Comparison of ENCODE assay signal across 9 mouse cellular contexts in genomic region chr7:119849096-119849495, GRCm38 (mm10). TPM values are rescaled to one million over a fixed set of nuclear protein-coding genes. Genes with fewer than 3 reads are reported as not detected.
DNase-seq lines count a peak whose midpoint lies in the region; ATAC-seq and TF ChIP-seq lines count a peak whose summit lies in the region.
"Had no signal": no experiment of that assay in that cellular context is flagged by ENCODE, and none has a peak within 500 bp of the region (broad histone marks: within the 10 kb centered on the region; RNA-seq: fewer than 3 reads in every experiment).

No protein-coding gene starts in this region.

- H3K4me2 ChIP-seq in intestine, embryonic 14.5 days (ENCODE audit: low read length) = no peak overlapping the region
- no peak overlapping the region for H3K4me2 ChIP-seq in intestine, embryonic 16.5 days (ENCODE audit: low read depth, low read length)
- H3K4me2 ChIP-seq in forebrain, embryonic 12.5 days = no peak overlapping the region
- no peak overlapping the region for H3K4me2 ChIP-seq in stomach, embryonic 16.5 days (ENCODE audit: low read depth, low read length)
- H3K4me2 ChIP-seq: midbrain, embryonic 12.5 days had no signal

- no peak for TF ChIP-seq POLR2A in brain, embryonic 14.5 days (IDR thresholded peaks at IDR 0.05; ENCODE audit: borderline replicate concordance, extremely low read depth, insufficient read depth, insufficient read length, poor library complexity, severe bottlenecking)

- DNase-seq in intestine, embryonic 14.5 days (ENCODE audit: low spot score) = peak; percentile 89
- DNase-seq in brain, embryonic 14.5 days (ENCODE audit: low read depth) = peak; percentile 67
- DNase-seq in layer of hippocampus, postnatal 25 days (ENCODE audit: extremely low spot score in 1 of 2, low spot score in 1 of 2) = peak; percentile 56 to 87

- no peak overlapping the region for H3K4me3 ChIP-seq in intestine, embryonic 14.5 days (ENCODE audit: low read depth, low read length)
- no peak overlapping the region for H3K4me3 ChIP-seq in intestine, embryonic 16.5 days (ENCODE audit: low read length)
- H3K4me3 ChIP-seq in forebrain, embryonic 12.5 days (replicated peaks) = no peak overlapping the region
- H3K4me3 ChIP-seq in stomach, embryonic 16.5 days (replicated peaks; ENCODE audit: low read length) = no peak overlapping the region
- H3K4me3 ChIP-seq: midbrain, embryonic 12.5 days had no signal

- TF ChIP-seq CTCF in brain, embryonic 14.5 days (IDR thresholded peaks at IDR 0.05; ENCODE audit: borderline replicate concordance, extremely low read depth, insufficient read depth, insufficient read length) = peak; percentile 88; the same call in 1 of the 2 replicates

- no peak overlapping the region for H3K27ac ChIP-seq in intestine, embryonic 14.5 days (ENCODE audit: low read depth)
- no peak overlapping the region for H3K27ac ChIP-seq in intestine, embryonic 16.5 days (ENCODE audit: low read length)
- no peak overlapping the region for H3K27ac ChIP-seq in forebrain, embryonic 12.5 days
- no peak overlapping the region for H3K27ac ChIP-seq in stomach, embryonic 16.5 days (ENCODE audit: low read length)
- H3K27ac ChIP-seq: midbrain, embryonic 12.5 days had no signal

- 3% methylated on average over 1 of the region's 1 CpGs for WGBS in intestine, embryonic 14.5 days
- 0% methylated on average over 1 of the region's 1 CpGs for WGBS in intestine, embryonic 16.5 days
- 0% methylated on average over 1 of the region's 1 CpGs for WGBS in forebrain, embryonic 12.5 days
- WGBS in stomach, embryonic 16.5 days = 0% methylated on average over 1 of the region's 1 CpGs

- no peaks in the 10 kb centered on the region for H3K27me3 ChIP-seq in intestine, embryonic 14.5 days (replicated peaks; ENCODE audit: control insufficient read depth, insufficient read depth, low read length)
- no peaks in the 10 kb centered on the region for H3K27me3 ChIP-seq in intestine, embryonic 16.5 days (replicated peaks; ENCODE audit: control insufficient read depth, insufficient read depth, low read length)
- H3K27me3 ChIP-seq in forebrain, embryonic 12.5 days = no peaks in the 10 kb centered on the region
- no peaks in the 10 kb centered on the region for H3K27me3 ChIP-seq in stomach, embryonic 16.5 days (ENCODE audit: control insufficient read depth, insufficient read depth, low read length)
- H3K27me3 ChIP-seq: midbrain, embryonic 12.5 days had no signal

- peaks cover 48% of the 10 kb centered on the region for H3K36me3 ChIP-seq in intestine, embryonic 14.5 days (ENCODE audit: control insufficient read depth, insufficient read depth, low read length)
- 0 out of 2 replicates have a peak, but pooled peaks cover 2% of the 10 kb centered on the region for H3K36me3 ChIP-seq in intestine, embryonic 16.5 days (ENCODE audit: control insufficient read depth, insufficient read depth, low read length)
- H3K36me3 ChIP-seq in forebrain, embryonic 12.5 days (replicated peaks) = peaks cover 4% of the 10 kb centered on the region; the same call in 1 of the 2 replicates
- H3K36me3 ChIP-seq in stomach, embryonic 16.5 days (ENCODE audit: control insufficient read depth, insufficient read depth, low read length) = 0 out of 2 replicates have a peak, but pooled peaks cover 4% of the 10 kb centered on the region

- H3K9me3 ChIP-seq in intestine, embryonic 14.5 days (ENCODE audit: control insufficient read depth, low read length) = no peaks in the 10 kb centered on the region
- no peaks in the 10 kb centered on the region for H3K9me3 ChIP-seq in intestine, embryonic 16.5 days (ENCODE audit: control insufficient read depth, low read length)
- no peaks in the 10 kb centered on the region for H3K9me3 ChIP-seq in forebrain, embryonic 12.5 days
- no peaks in the 10 kb centered on the region for H3K9me3 ChIP-seq in stomach, embryonic 16.5 days (replicated peaks; ENCODE audit: control insufficient read depth, low read length)
- H3K9me3 ChIP-seq: midbrain, embryonic 12.5 days had no signal

- H3K9ac ChIP-seq in intestine, embryonic 14.5 days (ENCODE audit: low read length) = no peak overlapping the region
- no peak overlapping the region for H3K9ac ChIP-seq in intestine, embryonic 16.5 days (ENCODE audit: low read depth, low read length)
- H3K9ac ChIP-seq in forebrain, embryonic 12.5 days = no peak overlapping the region
- H3K9ac ChIP-seq in stomach, embryonic 16.5 days (ENCODE audit: low read length) = no peak overlapping the region
- H3K9ac ChIP-seq: midbrain, embryonic 12.5 days had no signal

- peak; percentile 43; the same call in 1 of the 2 replicates for ATAC-seq in intestine, embryonic 14.5 days (replicated peaks; ENCODE audit: low FRiP score, low TSS enrichment, low read depth)
- no peak for ATAC-seq in intestine, embryonic 16.5 days
- 0 out of 2 replicates have a peak, but pooled peaks have one; percentile 46 for ATAC-seq in forebrain, embryonic 12.5 days (ENCODE audit: low FRiP score)
- peak; percentile 32 to 74; a peak in 2 of 4 replicates for ATAC-seq in hematopoietic stem cell, adult 5-6 weeks (replicated peaks in 1 of 2; ENCODE audit: insufficient read depth in 1 of 2, low FRiP score in 2 of 2, low TSS enrichment in 1 of 2, low read depth in 1 of 2, poor library complexity in 2 of 2, severe bottlenecking in 2 of 2)
- peak; percentile 93 for ATAC-seq in megakaryocyte progenitor cell, adult 5-6 weeks (replicated peaks; ENCODE audit: poor library complexity)
- peak; percentile 29; the same call in 1 of the 2 replicates for ATAC-seq in stomach, embryonic 16.5 days (ENCODE audit: insufficient read depth, low FRiP score)

- H3K4me1 ChIP-seq in intestine, embryonic 14.5 days (replicated peaks; ENCODE audit: control insufficient read depth, insufficient read depth, low read length) = no peaks in the 10 kb centered on the region
- no peaks in the 10 kb centered on the region for H3K4me1 ChIP-seq in intestine, embryonic 16.5 days (ENCODE audit: control insufficient read depth, insufficient read depth, low read length)
- no peaks in the 10 kb centered on the region for H3K4me1 ChIP-seq in forebrain, embryonic 12.5 days
- no peaks in the 10 kb centered on the region for H3K4me1 ChIP-seq in stomach, embryonic 16.5 days (ENCODE audit: control insufficient read depth, insufficient read depth, low read length)
- H3K4me1 ChIP-seq: midbrain, embryonic 12.5 days had no signal

RNA-seq across cellular contexts. Expression of gene Lyrm1, which starts 46.6 kb away (rescaled TPM):
- 8.0 and 8.5 TPM in 2 replicates for polyA plus RNA-seq in intestine, embryonic 14.5 days (2014; fragmentation: Nextera tagmentation; extraction: Ambion mirVana)
- polyA plus RNA-seq in intestine, embryonic 16.5 days (2015; fragmentation: Nextera tagmentation; extraction: Ambion mirVana) = 10.3 and 10.7 TPM in 2 replicates
- polyA plus RNA-seq in brain, embryonic 14.5 days (2012; rRNA removed) = 11.2 and 11.3 TPM in 2 replicates
- 11.2 and 12.6 TPM in 2 replicates for polyA plus RNA-seq in forebrain, embryonic 12.5 days (2016; fragmentation: Nextera tagmentation; extraction: Ambion mirVana)
- total RNA-seq in hematopoietic stem cell, adult 5-6 weeks (2017) = 5.9 and 6.9 TPM in 2 replicates
- 10 to 100 TPM; 10.4 TPM for total RNA-seq in layer of hippocampus, postnatal 25 days (2021)
- total RNA-seq in megakaryocyte progenitor cell, adult 5-6 weeks (2015) = 1.7 and 5.9 TPM in 2 replicates
- 3.1 and 3.9 TPM in 2 replicates for total RNA-seq in megakaryocyte progenitor cell, adult 5-6 weeks (2017)
- 8.3 and 9.6 TPM in 2 replicates for polyA plus RNA-seq in stomach, embryonic 16.5 days (2015; fragmentation: Nextera tagmentation; extraction: Ambion mirVana)

RNA-seq across cellular contexts. Expression of gene Dcun1d3, which starts 47.0 kb away (rescaled TPM):
- polyA plus RNA-seq in intestine, embryonic 14.5 days (2014; fragmentation: Nextera tagmentation; extraction: Ambion mirVana) = 5.7 and 6.2 TPM in 2 replicates
- 13.1 and 13.9 TPM in 2 replicates for polyA plus RNA-seq in intestine, embryonic 16.5 days (2015; fragmentation: Nextera tagmentation; extraction: Ambion mirVana)
- polyA plus RNA-seq in brain, embryonic 14.5 days (2012; rRNA removed) = 8.9 and 10.7 TPM in 2 replicates
- 16.2 and 16.8 TPM in 2 replicates for polyA plus RNA-seq in forebrain, embryonic 12.5 days (2016; fragmentation: Nextera tagmentation; extraction: Ambion mirVana)
- 9.3 and 10.8 TPM in 2 replicates for total RNA-seq in hematopoietic stem cell, adult 5-6 weeks (2017)
- 10 to 100 TPM; 22.1 TPM for total RNA-seq in layer of hippocampus, postnatal 25 days (2021)
- 2.2 and 3.0 TPM in 2 replicates for total RNA-seq in megakaryocyte progenitor cell, adult 5-6 weeks (2015)
- total RNA-seq in megakaryocyte progenitor cell, adult 5-6 weeks (2017) = 2.3 and 5.4 TPM in 2 replicates
- 11.1 and 11.3 TPM in 2 replicates for polyA plus RNA-seq in stomach, embryonic 16.5 days (2015; fragmentation: Nextera tagmentation; extraction: Ambion mirVana)

RNA-seq across cellular contexts. Expression of gene Eri2, which starts 55.2 kb away (rescaled TPM):
- polyA plus RNA-seq in intestine, embryonic 14.5 days (2014; fragmentation: Nextera tagmentation; extraction: Ambion mirVana) = 24.2 and 27.1 TPM in 2 replicates
- 14.0 and 15.1 TPM in 2 replicates for polyA plus RNA-seq in intestine, embryonic 16.5 days (2015; fragmentation: Nextera tagmentation; extraction: Ambion mirVana)
- polyA plus RNA-seq in brain, embryonic 14.5 days (2012; rRNA removed) = 11.9 and 12.5 TPM in 2 replicates
- polyA plus RNA-seq in forebrain, embryonic 12.5 days (2016; fragmentation: Nextera tagmentation; extraction: Ambion mirVana) = 36.5 and 38.7 TPM in 2 replicates
- total RNA-seq in hematopoietic stem cell, adult 5-6 weeks (2017) = 14.0 and 14.8 TPM in 2 replicates
- total RNA-seq in layer of hippocampus, postnatal 25 days (2021) = 1 to 10 TPM; 8.4 to 8.8 TPM
- 15.1 and 20.5 TPM in 2 replicates for total RNA-seq in megakaryocyte progenitor cell, adult 5-6 weeks (2015)
- total RNA-seq in megakaryocyte progenitor cell, adult 5-6 weeks (2017) = 12.7 and 14.6 TPM in 2 replicates
- 19.5 and 20.3 TPM in 2 replicates for polyA plus RNA-seq in stomach, embryonic 16.5 days (2015; fragmentation: Nextera tagmentation; extraction: Ambion mirVana)

RNA-seq across cellular contexts. Expression of gene Rexo5, which starts 55.3 kb away (rescaled TPM):
- polyA plus RNA-seq in intestine, embryonic 14.5 days (2014; fragmentation: Nextera tagmentation; extraction: Ambion mirVana) = 21.0 and 25.2 TPM in 2 replicates
- 15.8 and 17.2 TPM in 2 replicates for polyA plus RNA-seq in intestine, embryonic 16.5 days (2015; fragmentation: Nextera tagmentation; extraction: Ambion mirVana)
- 22.6 and 24.6 TPM in 2 replicates for polyA plus RNA-seq in brain, embryonic 14.5 days (2012; rRNA removed)
- 21.9 and 30.7 TPM in 2 replicates for polyA plus RNA-seq in forebrain, embryonic 12.5 days (2016; fragmentation: Nextera tagmentation; extraction: Ambion mirVana)
- total RNA-seq in hematopoietic stem cell, adult 5-6 weeks (2017) = 30.9 and 35.1 TPM in 2 replicates
- 1 to 10 TPM; 2.9 to 3.0 TPM for total RNA-seq in layer of hippocampus, postnatal 25 days (2021)
- total RNA-seq in megakaryocyte progenitor cell, adult 5-6 weeks (2015) = 27.5 and 50.9 TPM in 2 replicates
- total RNA-seq in megakaryocyte progenitor cell, adult 5-6 weeks (2017) = 25.4 and 47.8 TPM in 2 replicates
- 17.8 and 25.6 TPM in 2 replicates for polyA plus RNA-seq in stomach, embryonic 16.5 days (2015; fragmentation: Nextera tagmentation; extraction: Ambion mirVana)
